Mouse (Mus musculus) T-helper 17 cell (primary cell): ENCODE results near the gene Trim29.

Experiments
- in situ Hi-C, 2 experiments: fragments of 300-600 bp; cut with MboI, MseI; formaldehyde crosslinking; loops; 1 replicate in 1 of 2; 2 replicates in 1 of 2; pipeline ENCODE4 v1.15.1; 2025; ENCODE audit warnings: high pct_unique_total_duplicates in 2 of 2

Gene Trim29

GRCm38 (mm10) chr9:43358591-43359323, 48.1 kb downstream of the Trim29 start:
- in situ Hi-C loops, result no loop called here

GRCm38 (mm10) chr9:43368781-43369180, 58.1 kb downstream of the Trim29 start:
- in situ Hi-C loops, result no loop called here

- in situ Hi-C loops, result no loop called here
Observed at GRCm38 (mm10) chr9:43383871-43384270, 73.2 kb downstream of the Trim29 start.

GRCm38 (mm10) chr9:43384400-43384799, 73.8 kb downstream of the Trim29 start:
- in situ Hi-C loops, result no loop called here
